Mouse (Mus musculus) kidney, embryonic 14.5 days (tissue): Measurements from ENCODE around the gene Foxg1. TPM values are rescaled to one million over a fixed set of nuclear protein-coding genes. Genes with fewer than 3 reads are reported as not detected.

Source experiments
- ATAC-seq: fragments of 200-750 bp; cut with Nextera tagmentation; 2 replicates; pipeline ENCODE4 v1.8.0; 2017; ENCODE audit warnings: moderate number of reproducible peaks, mild to moderate bottlenecking, moderate TSS enrichment, moderate library complexity; ENCODE audit not compliant: low FRiP score, low TSS enrichment
- H3K27ac ChIP-seq: fragments of 300-500 bp; sonication (generic); 2 replicates; pipeline ENCODE4 v1.5.1; 2014; ENCODE audit warnings: low read depth, mild to moderate bottlenecking, low read length, moderate library complexity, mixed read lengths
- H3K27me3 ChIP-seq: fragments of 300-500 bp; sonication (generic); 2 replicates; pipeline ENCODE4 v1.6.1; 2014; ENCODE audit warnings: mild to moderate bottlenecking, low read length; ENCODE audit not compliant: control insufficient read depth, insufficient read depth
- H3K36me3 ChIP-seq: fragments of 300-500 bp; sonication (generic); 2 replicates; pipeline ENCODE4 v1.6.1; 2014; ENCODE audit warnings: low read length, mixed read lengths; ENCODE audit not compliant: control insufficient read depth, insufficient read depth
- H3K4me1 ChIP-seq: fragments of 300-500 bp; sonication (generic); 2 replicates; pipeline ENCODE4 v1.6.1; 2014; ENCODE audit warnings: low read length, mixed read lengths; ENCODE audit not compliant: control insufficient read depth, insufficient read depth
- H3K4me2 ChIP-seq: fragments of 300-500 bp; sonication (generic); replicated peaks from 2 replicates; pipeline ENCODE4 v1.6.1; 2014; ENCODE audit warnings: low read depth, mild to moderate bottlenecking, low read length
- H3K4me3 ChIP-seq: fragments of 300-500 bp; sonication (generic); 2 replicates; pipeline ENCODE4 v1.5.1; 2014; ENCODE audit warnings: mild to moderate bottlenecking, low read length
- H3K9ac ChIP-seq: fragments of 300-500 bp; sonication (generic); 2 replicates; pipeline ENCODE4 v1.6.1; 2014; ENCODE audit warnings: low read depth, mild to moderate bottlenecking, low read length, moderate library complexity
- H3K9me3 ChIP-seq: fragments of 300-500 bp; sonication (generic); 2 replicates; pipeline ENCODE4 v1.6.1; 2016; ENCODE audit warnings: low read length; ENCODE audit not compliant: control insufficient read depth
- WGBS: fragments of 180-500 bp; shearing (Covaris S2); extraction: QIAGEN DNeasy Blood & Tissue Kit; methylation state at CpG from one replicate; pipeline ENCODE4 v1.1.7; 2014; 5-methylcytosine and 5-hydroxymethylcytosine counted together
- polyA plus RNA-seq: library from polyadenylated mRNA; unstranded; fragments of >200 nt; fragmentation: Nextera tagmentation; extraction: Ambion mirVana; gene quantifications from 2 replicates; pipeline ENCODE4 v1.2.1, GENCODE M21; 2014

Foxg1 gene
- polyA plus RNA-seq, 1 experiment from 2014 or later: not detected

DNA sequence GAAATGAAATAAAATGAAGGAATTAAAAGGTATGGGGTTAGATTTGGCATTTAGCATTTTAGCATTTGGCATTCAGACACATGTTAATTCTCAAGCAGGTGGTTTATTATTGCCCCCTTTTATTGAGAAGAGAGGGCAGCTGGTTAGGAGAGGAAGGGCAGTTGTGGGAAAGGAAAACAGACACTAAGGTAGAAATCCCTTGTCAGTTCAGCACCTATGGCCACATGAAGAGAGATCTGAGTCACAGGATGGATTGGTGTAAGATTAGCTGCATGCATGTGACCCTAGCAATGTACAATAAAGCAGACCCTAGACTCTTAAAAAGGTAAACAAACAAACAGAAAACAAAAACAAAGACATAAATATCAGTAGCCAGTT, 15.7 kb downstream of the Foxg1 start:
- H3K36me3 ChIP-seq: no peaks in the 10 kb centered on the region
- no peak overlapping the region for H3K9ac ChIP-seq
- peaks cover 84% of the 10 kb centered on the region for H3K27me3 ChIP-seq
- H3K4me2 ChIP-seq: no peak overlapping the region
- no peak for ATAC-seq
- H3K4me3 ChIP-seq: no peak overlapping the region
- no peak overlapping the region for H3K27ac ChIP-seq
- H3K9me3 ChIP-seq: no peaks in the 10 kb centered on the region
- no peaks in the 10 kb centered on the region for H3K4me1 ChIP-seq

- Histone ChIP-seq H3K27ac (no peak overlapping the region), H3K27me3 (peaks cover 87% of the 10 kb centered on the region), H3K36me3 (no peaks in the 10 kb centered on the region), H3K4me3 (no peak overlapping the region), H3K4me1 (no peaks in the 10 kb centered on the region), H3K9me3 (no peaks in the 10 kb centered on the region), H3K4me2 (no peak overlapping the region), H3K9ac (no peak overlapping the region)
- ATAC-seq: no peak
- 14% methylated on average over 3 of the region's 3 CpGs for WGBS
These were observed 16.2 kb downstream of the Foxg1 start for GRCm38 (mm10) chr12:49398636-49399035.

GRCm38 (mm10) chr12:49399611-49400010, 17.2 kb downstream of the Foxg1 start:
- no peak overlapping the region for H3K27ac ChIP-seq
- H3K4me3 ChIP-seq: no peak overlapping the region
- no peaks in the 10 kb centered on the region for H3K9me3 ChIP-seq
- H3K27me3 ChIP-seq: peaks cover 86% of the 10 kb centered on the region
- no peak for ATAC-seq
- H3K9ac ChIP-seq: no peak overlapping the region
- 5% methylated on average over 1 of the region's 1 CpGs for WGBS
- H3K4me2 ChIP-seq: no peak overlapping the region
- H3K4me1 ChIP-seq: no peaks in the 10 kb centered on the region
- no peaks in the 10 kb centered on the region for H3K36me3 ChIP-seq

- H3K9me3 ChIP-seq: no peaks in the 10 kb centered on the region
- H3K4me3 ChIP-seq: no peak overlapping the region
- no peak overlapping the region for H3K9ac ChIP-seq
- ATAC-seq: no peak
- H3K4me1 ChIP-seq: no peaks in the 10 kb centered on the region
- WGBS: 2% methylated on average over 9 of the region's 9 CpGs
- no peak overlapping the region for H3K4me2 ChIP-seq
- H3K27ac ChIP-seq: no peak overlapping the region
- peaks cover 85% of the 10 kb centered on the region for H3K27me3 ChIP-seq
- H3K36me3 ChIP-seq: no peaks in the 10 kb centered on the region
These were observed 17.8 kb downstream of the Foxg1 start for GRCm38 (mm10) chr12:49400036-49400852.

GRCm38 (mm10) chr12:49400853-49401118, 18.3 kb downstream of the Foxg1 start:
- Histone ChIP-seq H3K4me3 (peak overlapping the region; percentile 40), H3K4me2 (peak overlapping the region; percentile 42), H3K27me3 (peaks cover 82% of the 10 kb centered on the region), H3K4me1 (no peaks in the 10 kb centered on the region), H3K27ac (no peak overlapping the region), H3K9ac (no peak overlapping the region), H3K9me3 (no peaks in the 10 kb centered on the region), H3K36me3 (no peaks in the 10 kb centered on the region)
- ATAC-seq: peak; percentile 76; the same call in 1 of the 2 replicates
- whole genome bisulfite sequencing: 0% methylated on average over 8 of the region's 8 CpGs

GRCm38 (mm10) chr12:49401119-49401795, 18.8 kb downstream of the Foxg1 start:
- peak; percentile 89 for ATAC-seq
- under 1% methylated on average over 68 of the region's 68 CpGs for WGBS
- H3K9me3 ChIP-seq: no peaks in the 10 kb centered on the region
- peak overlapping the region; percentile 42 for H3K4me2 ChIP-seq
- H3K4me1 ChIP-seq: no peaks in the 10 kb centered on the region
- H3K27me3 ChIP-seq: peaks cover 78% of the 10 kb centered on the region
- H3K27ac ChIP-seq: no peak overlapping the region
- H3K9ac ChIP-seq: peak overlapping the region; percentile 45; the same call in 1 of the 2 replicates
- H3K4me3 ChIP-seq: peak overlapping the region; percentile 40
- H3K36me3 ChIP-seq: no peaks in the 10 kb centered on the region

- no peaks in the 10 kb centered on the region for H3K4me1 ChIP-seq
- peak overlapping the region; percentile 40 for H3K4me3 ChIP-seq
- H3K27me3 ChIP-seq: peaks cover 76% of the 10 kb centered on the region
- no peak overlapping the region for H3K9ac ChIP-seq
- H3K4me2 ChIP-seq: peak overlapping the region; percentile 42
- H3K27ac ChIP-seq: no peak overlapping the region
- H3K9me3 ChIP-seq: no peaks in the 10 kb centered on the region
- ATAC-seq: no peak
- 0% methylated on average over 5 of the region's 5 CpGs for WGBS
- H3K36me3 ChIP-seq: no peaks in the 10 kb centered on the region
These were observed 19.3 kb downstream of the Foxg1 start for GRCm38 (mm10) chr12:49401796-49402130.

DNA sequence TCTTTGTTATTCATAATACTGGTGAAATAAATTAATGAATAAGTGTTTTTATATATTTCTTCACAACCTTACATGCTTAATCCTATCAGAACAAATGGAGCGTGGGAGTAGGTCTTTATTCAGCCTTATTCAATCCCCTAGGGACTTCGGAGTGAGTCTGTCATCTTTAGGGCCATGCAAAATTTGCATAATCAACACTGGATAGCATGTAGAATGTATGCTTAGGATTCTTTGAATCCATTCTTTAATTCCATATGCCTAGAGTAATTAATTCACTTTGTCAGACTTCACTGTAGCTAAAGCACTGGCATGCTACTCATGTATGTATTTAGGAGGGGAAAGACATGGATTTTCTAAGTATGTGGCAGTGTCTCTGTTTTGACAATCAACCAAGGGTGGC, 27.4 kb downstream of the Foxg1 start:
- Histone ChIP-seq H3K4me1 (no peaks in the 10 kb centered on the region), H3K4me3 (no peak overlapping the region), H3K27ac (no peak overlapping the region), H3K27me3 (peaks cover 15% of the 10 kb centered on the region; the same call in 1 of the 2 replicates), H3K36me3 (no peaks in the 10 kb centered on the region), H3K9ac (no peak overlapping the region), H3K9me3 (no peaks in the 10 kb centered on the region), H3K4me2 (no peak overlapping the region)
- ATAC-seq: no peak
- 81% methylated on average over 2 of the region's 2 CpGs for WGBS

- Histone ChIP-seq H3K27me3 (no peaks in the 10 kb centered on the region), H3K36me3 (no peaks in the 10 kb centered on the region)
These were observed 35.5 kb downstream of the Foxg1 start for GRCm38 (mm10) chr12:49417963-49418362.

More at GRCm38 (mm10) chr12:49417963-49418362, 35.5 kb downstream of the Foxg1 start:
- 74% methylated on average over 3 of the region's 3 CpGs for WGBS
- H3K9ac ChIP-seq: no peak overlapping the region
- no peak for ATAC-seq
- H3K9me3 ChIP-seq: no peaks in the 10 kb centered on the region
- H3K4me2 ChIP-seq: no peak overlapping the region
- H3K4me1 ChIP-seq: no peaks in the 10 kb centered on the region
- H3K27ac ChIP-seq: no peak overlapping the region
- no peak overlapping the region for H3K4me3 ChIP-seq
